Mouse (Mus musculus) cerebellum, adult 2 months (tissue): Measurements from ENCODE around the gene Agbl2. TPM values are rescaled to one million over a fixed set of nuclear protein-coding genes. Genes with fewer than 3 reads are reported as not detected.
"Not testable (repeated sequence)": the region's sequence is repeated elsewhere in the genome, so short reads cannot be mapped to it uniquely, and the experiment has no call there.

Experiments used
- DNase-seq, 2 experiments: peaks; one replicate each; pipeline ENCODE4 v3.0.0; 2021
- H3K27ac ChIP-seq: fragments of 200-500 bp; 2 replicates; pipeline ENCODE4 v1.5.1; 2012; ENCODE audit warnings: low read length, control low read depth, inconsistent platforms; ENCODE audit not compliant: insufficient read depth
- H3K27me3 ChIP-seq: fragments of 200-500 bp; 2 replicates; pipeline ENCODE4 v1.6.1; 2012; ENCODE audit warnings: inconsistent platforms, mild to moderate bottlenecking, low read length, moderate library complexity; ENCODE audit not compliant: control insufficient read depth, insufficient read depth
- H3K4me1 ChIP-seq: fragments of 200-500 bp; 2 replicates; pipeline ENCODE4 v1.6.1; 2011; ENCODE audit warnings: low read length; ENCODE audit not compliant: control insufficient read depth, insufficient read depth
- H3K4me3 ChIP-seq: fragments of 200-500 bp; replicated peaks from 2 replicates; pipeline ENCODE3; 2011; ENCODE audit warnings: mild to moderate bottlenecking, low read depth, low read length, control low read depth; ENCODE audit not compliant: insufficient read depth
- CTCF ChIP-seq: fragments of 200-500 bp; IDR thresholded peaks from 2 replicates; pipeline ENCODE4 v1.5.1; 2011; ENCODE audit warnings: low read depth, mild to moderate bottlenecking, control low read depth, low read length, moderate library complexity, borderline replicate concordance; ENCODE audit not compliant: insufficient read depth
- POLR2A ChIP-seq: fragments of 200-500 bp; IDR thresholded peaks from 2 replicates; pipeline ENCODE4 v1.6.1; 2011; ENCODE audit warnings: low read length, control low read depth, borderline replicate concordance; ENCODE audit not compliant: insufficient read depth
- WGBS: fragments of 180-500 bp; shearing (Covaris S2); methylation state at CpG from one replicate; pipeline ENCODE4 v1.1.7; 2018; 5-methylcytosine and 5-hydroxymethylcytosine counted together
- polyA plus RNA-seq: library from polyadenylated mRNA; depleted of rRNA; stranded (reverse); fragments of >200 nt; gene quantifications from 2 replicates; pipeline ENCODE4 v1.2.3, GENCODE M21; 2012

The Agbl2 gene
- polyA plus RNA-seq, 1 experiment: 6.7 TPM

- TF ChIP-seq POLR2A: no peak
- TF ChIP-seq CTCF: no peak
- no peaks in the 10 kb centered on the region for H3K27me3 ChIP-seq
- H3K4me1 ChIP-seq: peaks cover 9% of the 10 kb centered on the region; the same call in 1 of the 2 replicates
- WGBS: 72% methylated on average over 3 of the region's 3 CpGs
- H3K27ac ChIP-seq: no peak overlapping the region
- DNase-seq: no peak
- H3K4me3 ChIP-seq: no peak overlapping the region
Measured at GRCm38 (mm10) chr2:90818710-90819109, 36.2 kb downstream of the Agbl2 start.

GRCm38 (mm10) chr2:90820894-90821293 is 38.4 kb downstream of the Agbl2 start:
- WGBS: 66% methylated on average over 3 of the region's 3 CpGs
- DNase-seq: no peak
- Histone ChIP-seq H3K4me3 (no peak overlapping the region), H3K4me1 (peaks cover 17% of the 10 kb centered on the region), H3K27me3 (no peaks in the 10 kb centered on the region), H3K27ac (no peak overlapping the region)
- no peak for TF ChIP-seq POLR2A
- TF ChIP-seq CTCF: no peak

- H3K27ac ChIP-seq: peak overlapping the region; percentile 74
- WGBS: 94% methylated on average over 2 of the region's 2 CpGs
- no peak overlapping the region for H3K4me3 ChIP-seq
- H3K4me1 ChIP-seq: peaks cover 20% of the 10 kb centered on the region
- DNase-seq: no peak
- no peak for TF ChIP-seq POLR2A
- no peak for TF ChIP-seq CTCF
- no peaks in the 10 kb centered on the region for H3K27me3 ChIP-seq
Measured at GRCm38 (mm10) chr2:90822978-90823377, 40.5 kb downstream of the Agbl2 start.

DNA sequence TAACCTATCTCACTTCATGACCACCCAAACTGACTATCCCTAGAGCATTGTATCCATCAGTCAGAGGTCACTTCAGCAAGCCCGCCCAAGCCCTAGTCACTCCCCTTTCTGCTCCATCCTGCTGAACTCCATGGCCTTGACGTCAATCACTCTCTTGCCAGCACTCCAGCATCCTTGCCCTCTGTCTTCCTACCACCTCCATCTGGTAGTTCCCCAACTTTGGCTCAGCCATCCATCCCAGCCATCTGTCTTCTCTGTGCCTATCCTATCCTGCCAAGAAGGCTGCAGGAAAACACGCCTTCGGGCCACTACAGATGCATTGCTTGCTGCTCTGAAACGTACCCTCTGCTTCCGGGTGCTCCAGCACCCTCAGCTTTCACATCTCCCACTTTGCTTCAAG is 41.3 kb downstream of the Agbl2 start:
- H3K27ac ChIP-seq: peak overlapping the region; percentile 80
- 9% methylated on average over 6 of the region's 6 CpGs for WGBS
- no peak overlapping the region for H3K4me3 ChIP-seq
- H3K4me1 ChIP-seq: peaks cover 19% of the 10 kb centered on the region
- DNase-seq: peak; percentile 95 to 99
- TF ChIP-seq POLR2A (peak; percentile 41; the same call in 1 of the 2 replicates), CTCF (no peak)
- no peaks in the 10 kb centered on the region for H3K27me3 ChIP-seq

- WGBS: 17% methylated on average over 10 of the region's 10 CpGs
- DNase-seq: peak; percentile 53 to 59
- H3K27me3 ChIP-seq, H3K4me3 ChIP-seq: not testable (repeated sequence)
- peak overlapping the region; percentile 95 for H3K27ac ChIP-seq
- peaks cover 17% of the 10 kb centered on the region for H3K4me1 ChIP-seq
Measured at GRCm38 (mm10) chr2:90824528-90824927, 42.0 kb downstream of the Agbl2 start.

- no peak for TF ChIP-seq POLR2A
- TF ChIP-seq CTCF: no peak
- 48% methylated on average over 11 of the region's 11 CpGs for WGBS
- peak overlapping the region; percentile 95 for H3K27ac ChIP-seq
- peak in 1 of 2 experiments; percentile 33 for DNase-seq
- H3K4me1 ChIP-seq: peaks cover 17% of the 10 kb centered on the region
- H3K27me3 ChIP-seq: no peaks in the 10 kb centered on the region
- H3K4me3 ChIP-seq: no peak overlapping the region
Measured at GRCm38 (mm10) chr2:90825515-90826172, 43.1 kb downstream of the Agbl2 start.

GRCm38 (mm10) chr2:90828739-90829138 is 46.2 kb downstream of the Agbl2 start:
- Histone ChIP-seq H3K27ac (no peak overlapping the region), H3K27me3 (no peaks in the 10 kb centered on the region), H3K4me3 (no peak overlapping the region), H3K4me1 (peaks cover 12% of the 10 kb centered on the region)
- 19% methylated on average over 7 of the region's 7 CpGs for WGBS
- peak; percentile 60 to 63 for DNase-seq
- TF ChIP-seq POLR2A: no peak
- TF ChIP-seq CTCF: no peak

GRCm38 (mm10) chr2:90833502-90833901 is 51.0 kb downstream of the Agbl2 start:
- no peak for TF ChIP-seq CTCF
- no peak for TF ChIP-seq POLR2A
- Histone ChIP-seq H3K4me1 (no peaks in the 10 kb centered on the region; the same call in 1 of the 2 replicates), H3K4me3 (no peak overlapping the region), H3K27me3 (no peaks in the 10 kb centered on the region), H3K27ac (no peak overlapping the region)
- WGBS: 83% methylated on average over 5 of the region's 5 CpGs
- DNase-seq: no peak

DNA sequence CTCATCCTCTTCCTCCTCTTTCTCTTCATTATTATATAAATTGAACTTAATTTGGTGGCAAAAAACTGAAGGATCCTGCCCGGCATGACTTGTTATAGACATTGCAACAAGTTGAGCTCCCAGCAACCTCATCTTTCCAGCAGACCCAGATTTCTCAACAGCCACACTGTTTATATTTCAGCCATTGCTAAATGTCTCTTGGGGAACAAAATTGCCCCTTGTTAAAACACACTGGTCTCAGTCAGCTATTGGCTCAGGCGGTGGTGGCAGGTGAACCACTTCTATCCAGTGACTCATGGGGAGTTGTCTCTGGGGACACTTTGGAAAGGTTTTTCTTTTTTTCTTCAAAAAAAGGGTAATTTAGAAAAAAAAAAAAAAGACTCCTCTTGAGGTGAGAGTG is 56.1 kb downstream of the Agbl2 start:
- H3K27ac ChIP-seq: no peak overlapping the region

More for the DNA sequence above, 56.1 kb downstream of the Agbl2 start:
- H3K27me3 ChIP-seq: no peaks in the 10 kb centered on the region
- H3K4me1 ChIP-seq: peaks cover 5% of the 10 kb centered on the region; the same call in 1 of the 2 replicates
- DNase-seq: no peak
- no peak for TF ChIP-seq POLR2A
- TF ChIP-seq CTCF: no peak
- H3K4me3 ChIP-seq: no peak overlapping the region
- 90% methylated on average over 2 of the region's 2 CpGs for WGBS
